Mouse (Mus musculus): Measurements from ENCODE around the gene 1300017J02Rik.
A peak's percentile ranks its signal among the peaks of the same experiment; 100 is the strongest.
"Not testable (repeated sequence)": the region's sequence is repeated elsewhere in the genome, so short reads cannot be mapped to it uniquely, and the experiment has no call there.

Gene 1300017J02Rik

GRCm38 (mm10) chr9:103304927-103305326, at the start of gene 1300017J02Rik, which contains the start of gene Topbp1:
TSS of gene 1300017J02Rik (minus strand) at chr9:103305082.
TSS of gene Topbp1 (plus strand) at chr9:103305215.
- peak; percentile 84 for DNase-seq (ENCODE audit: low read depth, low spot score)

- not testable (repeated sequence) for DNase-seq (ENCODE audit: low read depth, low spot score)
Measured at GRCm38 (mm10) chr9:103353500-103354260, 48.8 kb upstream of the 1300017J02Rik start.

GRCm38 (mm10) chr9:103348791-103349190, 43.9 kb upstream of the 1300017J02Rik start:
- no peak for DNase-seq (ENCODE audit: low read depth, low spot score)

- DNase-seq (ENCODE audit: low read depth, low spot score), result no peak
Measured at GRCm38 (mm10) chr9:103347996-103348490, 43.2 kb upstream of the 1300017J02Rik start.

- no peak for DNase-seq (ENCODE audit: low read depth, low spot score)
Measured at GRCm38 (mm10) chr9:103347045-103347444, 42.2 kb upstream of the 1300017J02Rik start.

- no peak for DNase-seq (ENCODE audit: low read depth, low spot score)
Measured at GRCm38 (mm10) chr9:103336912-103337311, 32.0 kb upstream of the 1300017J02Rik start.

- no peak for DNase-seq (ENCODE audit: low read depth, low spot score)
Measured at GRCm38 (mm10) chr9:103332663-103333062, 27.8 kb upstream of the 1300017J02Rik start.

GRCm38 (mm10) chr9:103326449-103326848, 21.6 kb upstream of the 1300017J02Rik start:
- no peak for DNase-seq (ENCODE audit: low read depth, low spot score)

GRCm38 (mm10) chr9:103324678-103325077, 19.8 kb upstream of the 1300017J02Rik start:
- DNase-seq (ENCODE audit: low read depth, low spot score), result no peak

- DNase-seq (ENCODE audit: low read depth, low spot score), result no peak
Measured at GRCm38 (mm10) chr9:103309832-103310231, 5.0 kb upstream of the 1300017J02Rik start.

- DNase-seq (ENCODE audit: low read depth, low spot score), result no peak
Measured at GRCm38 (mm10) chr9:103305332-103306041, 605 bp upstream of the 1300017J02Rik start.

GRCm38 (mm10) chr9:103302666-103303065, 2.2 kb downstream of the 1300017J02Rik start:
- peak; percentile 22 for DNase-seq (ENCODE audit: low read depth, low spot score)

GRCm38 (mm10) chr9:103302239-103302638, 2.6 kb downstream of the 1300017J02Rik start:
- DNase-seq (ENCODE audit: low read depth, low spot score), result no peak

GRCm38 (mm10) chr9:103301086-103301485, 3.8 kb downstream of the 1300017J02Rik start:
- DNase-seq (ENCODE audit: low read depth, low spot score), result no peak

GRCm38 (mm10) chr9:103294507-103294906, 10.4 kb downstream of the 1300017J02Rik start:
- DNase-seq (ENCODE audit: low read depth, low spot score), result no peak

- DNase-seq (ENCODE audit: low read depth, low spot score), result no peak
Measured at GRCm38 (mm10) chr9:103288489-103289180, 16.2 kb downstream of the 1300017J02Rik start.

- no peak for DNase-seq (ENCODE audit: low read depth, low spot score)
Measured at GRCm38 (mm10) chr9:103287840-103288488, 16.9 kb downstream of the 1300017J02Rik start.

GRCm38 (mm10) chr9:103286901-103287422, 17.9 kb downstream of the 1300017J02Rik start:
- no peak for DNase-seq (ENCODE audit: low read depth, low spot score)

GRCm38 (mm10) chr9:103286396-103286795, 18.5 kb downstream of the 1300017J02Rik start:
- no peak for DNase-seq (ENCODE audit: low read depth, low spot score)

GRCm38 (mm10) chr9:103276876-103277275, 28.0 kb downstream of the 1300017J02Rik start:
- DNase-seq (ENCODE audit: low read depth, low spot score), result no peak

- DNase-seq (ENCODE audit: low read depth, low spot score), result no peak
Measured at GRCm38 (mm10) chr9:103275676-103276075, 29.2 kb downstream of the 1300017J02Rik start.
